In genomic region chr11:44529200-44529599, GRCm38 (mm10) we compare ENCODE assay signal across 10 mouse cellular contexts. TPM values are rescaled to one million over a fixed set of nuclear protein-coding genes. Genes with fewer than 3 reads are reported as not detected.
DNase-seq lines count a peak whose midpoint lies in the region; ATAC-seq and TF ChIP-seq lines count a peak whose summit lies in the region.
"Had no signal": no experiment of that assay in that cellular context is flagged by ENCODE, and none has a peak within 500 bp of the region (broad histone marks: within the 10 kb centered on the region; RNA-seq: fewer than 3 reads in every experiment).

No protein-coding gene starts in this region.

- WGBS in lung, embryonic 14.5 days: 77% methylated on average over 12 of the region's 12 CpGs
- WGBS in lung, adult 2 months: 59% methylated on average over 12 of the region's 12 CpGs
- 92% methylated on average over 12 of the region's 12 CpGs for WGBS in forebrain, embryonic 16.5 days

- peaks cover 71% of the 10 kb centered on the region for H3K36me3 ChIP-seq in lung, embryonic 14.5 days (ENCODE audit: insufficient read depth)
- peaks cover 18% of the 10 kb centered on the region for H3K36me3 ChIP-seq in forebrain, embryonic 16.5 days (ENCODE audit: control insufficient read depth, insufficient read depth)

- H3K27me3 ChIP-seq in lung, embryonic 14.5 days (ENCODE audit: insufficient read depth, low read length): no peaks in the 10 kb centered on the region
- H3K27me3 ChIP-seq in forebrain, embryonic 16.5 days (replicated peaks; ENCODE audit: control insufficient read depth, insufficient read depth, low read length): no peaks in the 10 kb centered on the region

- no peaks in the 10 kb centered on the region for H3K4me1 ChIP-seq in lung, embryonic 14.5 days (ENCODE audit: insufficient read depth)
- H3K4me1 ChIP-seq in lung, adult 2 months (ENCODE audit: control insufficient read depth, insufficient read depth, low read length): peaks cover 2% of the 10 kb centered on the region; the same call in 1 of the 2 replicates
- no peaks in the 10 kb centered on the region for H3K4me1 ChIP-seq in forebrain, embryonic 16.5 days (replicated peaks; ENCODE audit: control insufficient read depth, insufficient read depth, low read length)

- no peak overlapping the region for H3K4me3 ChIP-seq in lung, embryonic 14.5 days (ENCODE audit: low read depth, low read length)
- H3K4me3 ChIP-seq in lung, adult 2 months (replicated peaks; ENCODE audit: extremely low read depth, low read depth, low read length): no peak overlapping the region
- no peak overlapping the region for H3K4me3 ChIP-seq in forebrain, embryonic 16.5 days (replicated peaks; ENCODE audit: low read length)
- H3K4me3 ChIP-seq: gastrocnemius, adult 2 months had no signal

- no peak for DNase-seq in lung, embryonic 14.5 days
- no peak for DNase-seq in lung, adult 2 months
- DNase-seq in monocyte, adult 2 months (ENCODE audit: low read depth in 1 of 2, low spot score in 2 of 2): peak; percentile 41 to 54
- peak; percentile 57 for DNase-seq in thymus, postnatal 4 days
- no peak for DNase-seq in neural tube, embryonic 10.5 days (ENCODE audit: extremely low spot score, low spot score)
- DNase-seq: gastrocnemius, adult 2 months; kidney, adult 9 months had no signal

- H3K9ac ChIP-seq in lung, embryonic 14.5 days: no peak overlapping the region
- H3K9ac ChIP-seq in forebrain, embryonic 16.5 days (replicated peaks; ENCODE audit: low read depth, low read length): no peak overlapping the region

- ATAC-seq in lung, embryonic 14.5 days (ENCODE audit: insufficient read depth): no peak; the same call in 1 of the 2 replicates
- ATAC-seq in inflammation-experienced regulatory T-cells, adult 6 months: peak; percentile 79
- ATAC-seq in forebrain, embryonic 16.5 days: no peak
- no peak for ATAC-seq in cerebellum, adult (ENCODE audit: insufficient number of reproducible peaks, low FRiP score, low TSS enrichment)

- no peak for TF ChIP-seq CTCF in lung, embryonic 14.5 days (IDR thresholded peaks at IDR 0.05; ENCODE audit: low read depth)
- TF ChIP-seq CTCF in lung, adult 2 months (IDR thresholded peaks at IDR 0.05; ENCODE audit: insufficient read depth, low read length): no peak

- no peak for TF ChIP-seq POLR2A in lung, adult 2 months (IDR thresholded peaks at IDR 0.05; ENCODE audit: borderline replicate concordance, extremely low read depth, low read depth, low read length)

- no peak overlapping the region for H3K27ac ChIP-seq in lung, embryonic 14.5 days (ENCODE audit: low read depth)
- H3K27ac ChIP-seq in forebrain, embryonic 16.5 days (ENCODE audit: low read length): no peak overlapping the region
- H3K27ac ChIP-seq: gastrocnemius, adult 2 months had no signal

- H3K4me2 ChIP-seq in lung, embryonic 14.5 days: 0 out of 2 replicates have a peak overlapping the region, but pooled peaks have one; percentile 8
- H3K4me2 ChIP-seq in forebrain, embryonic 16.5 days (ENCODE audit: low read length): no peak overlapping the region

- H3K9me3 ChIP-seq in lung, embryonic 14.5 days (ENCODE audit: low read depth, low read length): no peaks in the 10 kb centered on the region
- H3K9me3 ChIP-seq in forebrain, embryonic 16.5 days (ENCODE audit: control insufficient read depth, low read length): no peaks in the 10 kb centered on the region

RNA-seq across cellular contexts. Expression of gene Rnf145, which starts 10.4 kb away (rescaled TPM):
- 85.7 and 89.5 TPM in 2 replicates for polyA plus RNA-seq in lung, embryonic 14.5 days (2014; fragmentation: Nextera tagmentation; extraction: Ambion mirVana)
- 104 and 266 TPM in 2 replicates for polyA plus RNA-seq in lung, adult 2 months (2012; rRNA removed)
- polyA plus RNA-seq in inflammation-experienced regulatory T-cells, adult 6 months (2017; shearing (Covaris generic)): 10 to 100 TPM; 49.3 to 67.5 (median 63.5) TPM
- polyA plus RNA-seq in forebrain, embryonic 16.5 days (2015; fragmentation: Nextera tagmentation; extraction: Ambion mirVana): 89.0 and 89.5 TPM in 2 replicates

RNA-seq across cellular contexts. Expression of gene Ublcp1, which starts 58.9 kb away (rescaled TPM):
- polyA plus RNA-seq in lung, embryonic 14.5 days (2014; fragmentation: Nextera tagmentation; extraction: Ambion mirVana): 68.6 and 73.1 TPM in 2 replicates
- 7.4 and 11.3 TPM in 2 replicates for polyA plus RNA-seq in lung, adult 2 months (2012; rRNA removed)
- 10 to 100 TPM; 41.8 to 44.1 (median 43.3) TPM for polyA plus RNA-seq in inflammation-experienced regulatory T-cells, adult 6 months (2017; shearing (Covaris generic))
- polyA plus RNA-seq in forebrain, embryonic 16.5 days (2015; fragmentation: Nextera tagmentation; extraction: Ambion mirVana): 53.1 and 55.6 TPM in 2 replicates

Comparison
In these comparisons a context has a peak if more than half of its experiments do, and no peak if none do; other contexts are left out.
1. DNase-seq: peak in monocyte, adult 2 months (2 of 2) and thymus, postnatal 4 days (single experiment); none in lung, embryonic 14.5 days (single experiment), lung, adult 2 months (single experiment) and neural tube, embryonic 10.5 days (single experiment).